Mouse (Mus musculus): Measurements from ENCODE around the gene Sall2. TPM values are rescaled to one million over a fixed set of nuclear protein-coding genes. Genes with fewer than 3 reads are reported as not detected.
"Not testable (repeated sequence)": the region's sequence is repeated elsewhere in the genome, so short reads cannot be mapped to it uniquely, and the experiment has no call there.

Sall2 gene
- total RNA-seq, 2 experiments from 2014 or later: 45.9 to 48.7 TPM

DNA sequence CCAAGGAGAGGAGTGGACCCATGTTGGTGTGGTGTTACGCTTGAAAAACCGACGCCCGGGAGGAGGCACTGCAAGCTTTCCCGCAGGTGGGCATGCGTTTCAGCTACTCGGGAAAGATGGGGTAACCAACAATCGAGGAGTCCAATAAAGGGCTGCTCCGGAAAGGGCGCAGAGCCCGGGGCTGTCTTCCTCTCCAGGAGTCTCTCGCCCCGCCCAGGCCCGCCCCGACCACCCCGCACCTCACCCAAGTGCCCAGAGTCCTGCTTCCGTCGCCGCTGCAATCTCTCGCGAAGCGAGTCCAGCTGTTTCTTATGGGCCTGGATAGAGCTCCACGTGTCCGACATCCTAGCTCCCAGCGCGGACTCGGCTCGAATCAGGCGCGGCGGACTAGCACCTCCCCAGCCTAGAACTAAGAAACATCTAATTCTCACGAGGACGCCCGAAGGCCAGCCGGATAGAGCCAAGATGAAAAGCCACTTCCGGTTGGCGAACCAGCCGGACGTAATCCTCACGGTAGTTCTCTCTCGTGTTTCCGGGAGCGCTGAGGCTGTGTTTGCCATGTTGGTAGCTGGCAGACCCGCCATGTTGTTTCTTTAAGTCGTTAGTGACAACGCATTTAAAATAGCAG lies 23.8 kb downstream of the Sall2 start, which contains the start of gene Mettl3:
Gene Mettl3 (minus strand): TSS at position 485 of the 628 bp plus-strand sequence.
- peak; percentile 91 for DNase-seq
- intact Hi-C loops (cut with DNase I): no loop called here

DNA sequence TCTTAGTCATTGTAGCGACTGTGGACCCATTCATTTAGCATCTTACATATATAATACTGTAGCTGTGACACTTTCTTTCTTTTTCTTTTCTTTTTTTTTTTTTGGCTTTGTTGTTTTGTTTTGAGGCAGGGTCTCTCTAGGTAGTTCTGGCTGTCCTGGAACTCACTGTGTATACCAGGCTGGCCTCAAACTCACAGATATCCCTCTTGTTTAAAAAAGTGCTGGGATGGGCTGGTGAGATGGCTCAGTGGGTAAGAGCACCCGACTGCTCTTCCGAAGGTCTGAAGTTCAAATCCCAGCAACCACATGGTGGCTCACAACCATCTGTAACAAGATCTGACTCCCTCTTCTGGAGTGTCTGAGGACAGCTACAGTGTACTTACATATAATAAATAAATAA lies 25.0 kb downstream of the Sall2 start:
- intact Hi-C loops (cut with DNase I); DNase-seq: not testable (repeated sequence)

DNA sequence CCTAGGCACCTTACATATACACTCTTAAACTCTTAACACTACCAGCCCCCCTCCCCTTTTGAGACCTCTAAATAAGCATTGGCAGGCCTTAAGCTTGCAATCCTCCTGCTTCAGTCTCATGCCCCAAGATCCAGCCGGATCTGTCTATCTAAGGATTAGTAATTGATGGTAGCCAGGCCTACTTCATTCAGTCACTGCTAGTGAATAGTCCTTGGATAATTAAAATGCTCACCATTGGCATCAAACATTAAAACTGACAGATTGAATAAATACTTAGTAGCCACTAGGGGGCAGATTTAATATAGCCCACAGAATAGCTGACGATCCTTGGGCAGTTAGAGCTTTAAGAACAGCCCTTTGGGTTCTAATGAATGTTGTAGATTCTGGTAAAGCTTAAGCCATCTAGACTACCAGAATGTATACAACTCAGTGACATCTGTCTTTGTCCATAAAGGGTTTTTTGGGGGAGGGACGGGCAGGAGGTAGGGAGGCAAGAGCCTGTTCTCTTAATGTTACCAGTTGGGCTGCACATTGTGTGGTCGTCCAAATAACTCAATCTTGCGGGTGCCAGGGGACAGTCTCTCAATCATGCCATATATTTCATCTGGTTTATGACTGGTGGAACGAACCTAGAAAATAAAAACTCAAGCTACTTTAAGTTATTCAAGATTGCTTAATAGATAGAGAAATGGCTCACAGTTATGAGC lies 32.9 kb downstream of the Sall2 start:
- no peak for DNase-seq
- intact Hi-C loops (cut with DNase I): loop anchor here (5.0 kb wide), 1 partner anchor 42 kb away; no protein-coding TSS in a partner anchor

DNA sequence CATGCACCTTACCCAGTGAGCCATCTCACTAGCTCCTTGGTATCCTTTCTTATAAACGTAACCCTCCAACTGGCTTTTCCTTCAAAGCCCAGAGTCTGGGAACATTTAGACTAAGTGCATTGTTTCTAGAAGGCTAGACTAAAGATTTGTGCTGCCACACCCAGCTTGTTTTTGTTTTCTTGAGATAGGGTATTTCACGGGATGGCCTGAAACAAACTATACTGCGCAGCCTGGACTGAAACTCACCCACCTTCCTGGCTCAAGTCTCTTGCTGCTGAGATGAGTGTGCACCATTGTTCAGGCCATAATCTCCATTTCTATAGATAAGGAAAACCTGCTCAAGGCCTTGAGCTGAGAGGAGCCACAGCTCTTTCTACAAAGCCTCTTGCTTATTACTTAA lies 44.4 kb downstream of the Sall2 start:
- no peak for DNase-seq
- intact Hi-C loops (cut with DNase I): no loop called here

DNA sequence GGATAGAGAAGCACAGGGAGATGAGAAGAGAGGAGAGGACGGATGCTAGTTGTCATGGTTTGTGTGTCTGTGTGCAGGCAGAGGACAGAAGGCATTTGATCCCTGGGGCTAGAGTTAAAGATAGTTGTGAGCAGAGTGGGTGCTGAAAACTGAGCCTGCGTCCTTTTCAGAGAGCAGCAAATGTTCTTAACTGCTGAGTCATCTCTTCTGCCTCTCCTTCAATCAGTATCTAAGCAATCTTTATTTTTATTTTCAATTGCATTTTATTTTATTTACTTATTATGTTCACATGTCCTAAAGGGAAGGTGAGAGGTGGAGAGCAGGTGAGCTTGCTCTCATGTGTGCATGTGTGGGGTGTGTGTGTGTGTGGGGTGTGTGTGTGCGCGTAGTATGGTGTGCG lies 44.9 kb downstream of the Sall2 start:
- intact Hi-C loops (cut with DNase I): no loop called here
- DNase-seq: no peak

DNA sequence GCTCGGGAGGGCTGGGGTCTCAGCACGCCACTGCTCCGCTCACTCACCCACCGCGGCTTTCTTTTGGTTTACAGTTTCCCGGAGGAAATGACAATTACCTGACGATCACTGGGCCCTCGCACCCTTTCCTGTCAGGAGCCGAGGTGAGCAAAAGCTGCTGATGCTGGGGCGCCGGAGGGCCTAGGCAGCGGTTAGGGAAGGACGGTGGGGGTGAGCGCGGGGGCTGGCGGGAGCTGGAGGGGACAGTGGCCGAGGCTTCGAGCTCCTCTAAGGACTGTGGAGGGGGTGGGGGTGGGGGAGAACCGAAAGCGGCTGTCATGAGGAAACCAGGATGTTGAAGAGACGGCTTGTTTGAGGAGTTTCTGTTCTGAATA lies 48.8 kb downstream of the Sall2 start:
- intact Hi-C loops (cut with DNase I): no loop called here
- DNase-seq: no peak

DNA sequence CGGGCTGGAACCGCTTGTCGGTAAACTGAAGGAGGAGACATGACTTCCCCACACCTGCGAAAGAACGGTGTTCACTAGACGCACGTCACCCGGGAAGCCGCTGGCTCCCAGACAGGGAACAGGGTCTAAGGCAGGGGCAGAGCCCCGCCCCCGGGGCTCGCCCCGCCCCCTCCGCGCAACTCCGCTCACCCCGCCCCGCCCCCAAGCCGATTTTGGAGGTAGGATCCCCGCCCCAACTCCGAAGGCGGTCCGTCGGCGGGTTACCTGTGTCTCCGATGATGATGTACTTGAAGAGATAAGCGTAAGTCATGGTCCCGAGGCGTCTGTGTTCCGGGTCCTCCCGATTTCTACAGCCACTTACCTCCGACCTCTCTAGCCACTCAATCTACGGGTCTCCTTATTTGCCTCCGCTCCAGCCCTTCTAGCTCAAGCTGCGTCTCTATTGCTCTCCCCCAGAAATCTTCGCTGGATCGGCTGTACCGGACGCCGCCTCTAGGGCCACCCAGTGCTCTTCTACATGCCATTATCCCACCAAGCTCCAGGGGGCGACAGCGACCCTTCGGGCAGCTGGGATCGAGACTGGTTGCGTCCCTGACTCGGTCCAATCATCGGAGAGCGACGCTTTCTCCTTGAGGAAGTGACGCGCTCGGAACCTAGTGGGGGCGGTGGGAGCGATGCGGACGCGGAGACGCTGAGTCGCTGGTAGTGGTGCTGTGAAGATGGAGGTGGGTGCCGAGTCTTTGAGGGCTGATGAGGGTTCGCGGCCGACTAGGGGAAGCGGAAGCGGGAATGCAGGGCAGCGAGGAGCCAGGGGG lies 49.4 kb downstream of the Sall2 start, which contains the start of the genes Tox4 and Rab2b:
Gene Tox4 (plus strand): TSS at position 215 of the 815 bp plus-strand sequence.
Gene Rab2b (minus strand): TSS at position 614 of the 815 bp plus-strand sequence.
- intact Hi-C loops (cut with DNase I): no loop called here
- peak; percentile 98 for DNase-seq

DNA sequence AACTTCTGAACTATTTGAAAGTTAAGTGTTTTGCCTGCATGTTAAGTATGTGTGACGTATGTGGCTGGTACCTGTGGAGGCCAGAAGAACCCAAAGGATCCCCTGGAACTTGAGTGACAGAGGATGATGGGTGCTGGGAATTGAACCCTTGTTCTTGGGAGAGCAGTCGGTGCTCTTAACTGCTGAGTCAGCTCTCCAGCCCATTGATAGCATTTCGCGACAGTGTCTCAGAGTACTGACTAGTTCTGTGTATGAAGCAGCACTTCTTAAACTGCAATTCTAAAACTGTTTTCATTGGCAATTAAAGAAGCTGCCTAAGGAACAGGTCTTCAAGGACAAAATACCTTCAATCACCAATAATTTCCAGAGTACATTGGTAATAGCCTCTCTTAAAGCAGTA lies 51.4 kb downstream of the Sall2 start:
- no peak for DNase-seq
- intact Hi-C loops (cut with DNase I): no loop called here

DNA sequence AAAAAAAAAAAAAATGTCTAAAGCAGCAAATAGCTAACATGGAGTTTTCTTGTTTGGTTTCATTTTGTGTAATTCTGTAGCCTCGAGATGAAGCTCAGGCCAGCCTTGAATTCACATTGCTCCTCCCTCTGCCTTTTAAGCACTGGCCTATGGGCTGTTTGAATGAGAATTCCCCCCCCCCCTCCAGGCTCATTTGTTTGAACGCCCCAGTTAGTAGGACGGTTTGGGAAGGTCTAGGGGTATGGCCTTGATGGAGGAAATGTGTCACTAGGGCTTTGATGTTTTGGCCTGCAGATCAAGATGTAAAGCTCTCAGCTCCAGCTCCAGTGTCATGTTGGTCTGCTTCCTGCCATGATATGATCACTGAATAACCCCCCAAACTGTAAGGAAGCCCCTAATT lies 55.8 kb downstream of the Sall2 start:
- no peak for DNase-seq
- intact Hi-C loops (cut with DNase I): no loop called here

Other genes starting within 250 kb of the Sall2 start
- gene Hnrnpc, start 224.7 kb downstream of the Sall2 start, total RNA-seq (2021): 100 to 1,000 TPM; 220 to 223 TPM
- gene Rpgrip1, start 218.1 kb downstream of the Sall2 start, total RNA-seq (2021): 1 to 10 TPM; 2.3 to 2.5 TPM
- gene Supt16, start 131.3 kb downstream of the Sall2 start, total RNA-seq (2021): 10 to 100 TPM; 71.3 to 73.2 TPM
- 100 to 1,000 TPM; 142 to 154 TPM for gene Chd8, start 71.0 kb downstream of the Sall2 start, total RNA-seq (2021)
- gene Tox4, start 49.6 kb downstream of the Sall2 start, total RNA-seq (2021): 10 to 100 TPM; 48.0 to 56.4 TPM
- 10 to 100 TPM; 38.3 to 40.8 TPM for gene Rab2b, start 49.2 kb downstream of the Sall2 start, total RNA-seq (2021)
- 10 to 100 TPM; 39.2 to 47.4 TPM for gene Mettl3, start 23.6 kb downstream of the Sall2 start, total RNA-seq (2021)
- gene Olfr1513, start 27.6 kb upstream of the Sall2 start, total RNA-seq (2021): not detected
- gene Olfr1512, start 50.4 kb upstream of the Sall2 start, total RNA-seq (2021): not detected
- gene Olfr1511, start 68.6 kb upstream of the Sall2 start, total RNA-seq (2021): not detected
- gene Olfr1510, start 85.6 kb upstream of the Sall2 start, total RNA-seq (2021): not detected
- gene Olfr1509, start 114.2 kb upstream of the Sall2 start, total RNA-seq (2021): not detected
- not detected for gene Olfr1508, start 138.7 kb upstream of the Sall2 start, total RNA-seq (2021)
- gene Olfr1507, start 167.0 kb upstream of the Sall2 start, total RNA-seq (2021): not detected